Mouse (Mus musculus): ENCODE data around the gene Serpini1. TPM values are rescaled to one million over a fixed set of nuclear protein-coding genes. Genes with fewer than 3 reads are reported as not detected.
"Not testable (repeated sequence)": the region's sequence is repeated elsewhere in the genome, so short reads cannot be mapped to it uniquely, and the experiment has no call there.

Gene Serpini1
- polyA plus RNA-seq, 1 experiment from 2014 or later = 177 TPM

GRCm38 (mm10) chr3:75651603-75652115 lies 94.3 kb downstream of the Serpini1 start:
- no peak for DNase-seq (ENCODE audit: low spot score)
- Histone ChIP-seq H3K4me2 (replicated peaks) (no peak overlapping the region), H3K27me3 (ENCODE audit: control insufficient read depth, insufficient read depth, low read length) (no peaks in the 10 kb centered on the region), H3K4me3 (replicated peaks; ENCODE audit: low read length) (no peak overlapping the region), H3K4me1 (replicated peaks; ENCODE audit: control insufficient read depth, insufficient read depth, low read length) (no peaks in the 10 kb centered on the region), H3K9ac (no peak overlapping the region), H3K36me3 (replicated peaks; ENCODE audit: control insufficient read depth, insufficient read depth) (no peaks in the 10 kb centered on the region), H3K9me3 (ENCODE audit: control insufficient read depth, low read length) (no peaks in the 10 kb centered on the region), H3K27ac (no peak overlapping the region)
- no peak for ATAC-seq (ENCODE audit: low FRiP score)
- 81% methylated on average over 2 of the region's 2 CpGs for WGBS

- not testable (repeated sequence) for H3K27ac ChIP-seq; H3K9ac ChIP-seq; H3K9me3 ChIP-seq (ENCODE audit: control insufficient read depth, low read length); H3K36me3 ChIP-seq (replicated peaks; ENCODE audit: control insufficient read depth, insufficient read depth); H3K4me1 ChIP-seq (replicated peaks; ENCODE audit: control insufficient read depth, insufficient read depth, low read length); H3K27me3 ChIP-seq (ENCODE audit: control insufficient read depth, insufficient read depth, low read length); DNase-seq (ENCODE audit: low spot score); H3K4me2 ChIP-seq (replicated peaks); H3K4me3 ChIP-seq (replicated peaks; ENCODE audit: low read length); ATAC-seq (ENCODE audit: low FRiP score)
- WGBS = 80% methylated on average over 4 of the region's 4 CpGs
Measured at GRCm38 (mm10) chr3:75653901-75654300, 96.6 kb downstream of the Serpini1 start.

- no peak overlapping the region for H3K27ac ChIP-seq
- H3K36me3 ChIP-seq (replicated peaks; ENCODE audit: control insufficient read depth, insufficient read depth) = no peaks in the 10 kb centered on the region
- H3K4me2 ChIP-seq (replicated peaks) = no peak overlapping the region
- no peak for DNase-seq (ENCODE audit: low spot score)
- no peak for ATAC-seq (ENCODE audit: low FRiP score)
- no peak overlapping the region for H3K4me3 ChIP-seq (replicated peaks; ENCODE audit: low read length)
- WGBS = 78% methylated on average over 6 of the region's 6 CpGs
- no peak overlapping the region for H3K9ac ChIP-seq
- H3K9me3 ChIP-seq (ENCODE audit: control insufficient read depth, low read length) = no peaks in the 10 kb centered on the region
- H3K27me3 ChIP-seq (ENCODE audit: control insufficient read depth, insufficient read depth, low read length) = no peaks in the 10 kb centered on the region
- no peaks in the 10 kb centered on the region for H3K4me1 ChIP-seq (replicated peaks; ENCODE audit: control insufficient read depth, insufficient read depth, low read length)
Measured at GRCm38 (mm10) chr3:75655578-75656344, 98.4 kb downstream of the Serpini1 start.

GRCm38 (mm10) chr3:75666962-75667361 lies 109.6 kb downstream of the Serpini1 start:
- no peaks in the 10 kb centered on the region for H3K36me3 ChIP-seq (replicated peaks; ENCODE audit: control insufficient read depth, insufficient read depth)
- H3K9me3 ChIP-seq (ENCODE audit: control insufficient read depth, low read length) = no peaks in the 10 kb centered on the region
- ATAC-seq (ENCODE audit: low FRiP score) (no peak), DNase-seq (ENCODE audit: low spot score) (no peak)
- H3K27ac ChIP-seq = no peak overlapping the region
- H3K27me3 ChIP-seq (ENCODE audit: control insufficient read depth, insufficient read depth, low read length) = no peaks in the 10 kb centered on the region
- 91% methylated on average over 3 of the region's 3 CpGs for WGBS
- H3K4me1 ChIP-seq (replicated peaks; ENCODE audit: control insufficient read depth, insufficient read depth, low read length) = 0 out of 2 replicates have a peak, but pooled peaks cover 2% of the 10 kb centered on the region
- no peak overlapping the region for H3K9ac ChIP-seq
- H3K4me2 ChIP-seq (replicated peaks) = no peak overlapping the region
- H3K4me3 ChIP-seq (replicated peaks; ENCODE audit: low read length) = no peak overlapping the region

- no peak for DNase-seq (ENCODE audit: low spot score)
Measured at GRCm38 (mm10) chr3:75670425-75670824, 113.1 kb downstream of the Serpini1 start.

GRCm38 (mm10) chr3:75682881-75683280 lies 125.5 kb downstream of the Serpini1 start:
- no peaks in the 10 kb centered on the region for H3K9me3 ChIP-seq (ENCODE audit: control insufficient read depth, low read length)
- H3K4me1 ChIP-seq (replicated peaks; ENCODE audit: control insufficient read depth, insufficient read depth, low read length) = no peaks in the 10 kb centered on the region
- no peak overlapping the region for H3K4me2 ChIP-seq (replicated peaks)
- H3K4me3 ChIP-seq (replicated peaks; ENCODE audit: low read length) = no peak overlapping the region
- no peaks in the 10 kb centered on the region for H3K27me3 ChIP-seq (ENCODE audit: control insufficient read depth, insufficient read depth, low read length)
- no peak overlapping the region for H3K27ac ChIP-seq
- no peak overlapping the region for H3K9ac ChIP-seq
- DNase-seq (ENCODE audit: low spot score) = no peak
- no peaks in the 10 kb centered on the region for H3K36me3 ChIP-seq (replicated peaks; ENCODE audit: control insufficient read depth, insufficient read depth)
- ATAC-seq (ENCODE audit: low FRiP score) = no peak

More at GRCm38 (mm10) chr3:75670425-75670824, 113.1 kb downstream of the Serpini1 start:
- no peaks in the 10 kb centered on the region for H3K27me3 ChIP-seq (ENCODE audit: control insufficient read depth, insufficient read depth, low read length)
- no peak overlapping the region for H3K27ac ChIP-seq
- H3K4me3 ChIP-seq (replicated peaks; ENCODE audit: low read length) = no peak overlapping the region
- no peaks in the 10 kb centered on the region for H3K36me3 ChIP-seq (replicated peaks; ENCODE audit: control insufficient read depth, insufficient read depth)
- 61% methylated on average over 1 of the region's 1 CpGs for WGBS
- no peaks in the 10 kb centered on the region for H3K9me3 ChIP-seq (ENCODE audit: control insufficient read depth, low read length)
- H3K4me2 ChIP-seq (replicated peaks) = no peak overlapping the region
- H3K4me1 ChIP-seq (replicated peaks; ENCODE audit: control insufficient read depth, insufficient read depth, low read length) = 0 out of 2 replicates have a peak, but pooled peaks cover 2% of the 10 kb centered on the region
- no peak overlapping the region for H3K9ac ChIP-seq
- ATAC-seq (ENCODE audit: low FRiP score) = peak; percentile 64

GRCm38 (mm10) chr3:75686775-75687174 lies 129.4 kb downstream of the Serpini1 start:
- 90% methylated on average over 2 of the region's 2 CpGs for WGBS
- ATAC-seq (ENCODE audit: low FRiP score) = no peak
- Histone ChIP-seq H3K4me3 (replicated peaks; ENCODE audit: low read length) (no peak overlapping the region), H3K4me1 (replicated peaks; ENCODE audit: control insufficient read depth, insufficient read depth, low read length) (no peaks in the 10 kb centered on the region), H3K27ac (no peak overlapping the region), H3K36me3 (replicated peaks; ENCODE audit: control insufficient read depth, insufficient read depth) (no peaks in the 10 kb centered on the region), H3K9ac (no peak overlapping the region), H3K27me3 (ENCODE audit: control insufficient read depth, insufficient read depth, low read length) (no peaks in the 10 kb centered on the region), H3K4me2 (replicated peaks) (no peak overlapping the region), H3K9me3 (ENCODE audit: control insufficient read depth, low read length) (no peaks in the 10 kb centered on the region)
- no peak for DNase-seq (ENCODE audit: low spot score)

- no peaks in the 10 kb centered on the region for H3K9me3 ChIP-seq (ENCODE audit: control insufficient read depth, low read length)
- 87% methylated on average over 3 of the region's 3 CpGs for WGBS
- H3K4me1 ChIP-seq (replicated peaks; ENCODE audit: control insufficient read depth, insufficient read depth, low read length) = no peaks in the 10 kb centered on the region
- no peak for DNase-seq (ENCODE audit: low spot score)
- H3K4me3 ChIP-seq (replicated peaks; ENCODE audit: low read length) = no peak overlapping the region
- no peak overlapping the region for H3K27ac ChIP-seq
- no peak overlapping the region for H3K4me2 ChIP-seq (replicated peaks)
- no peaks in the 10 kb centered on the region for H3K27me3 ChIP-seq (ENCODE audit: control insufficient read depth, insufficient read depth, low read length)
- H3K36me3 ChIP-seq (replicated peaks; ENCODE audit: control insufficient read depth, insufficient read depth) = no peaks in the 10 kb centered on the region
- H3K9ac ChIP-seq = no peak overlapping the region
- no peak for ATAC-seq (ENCODE audit: low FRiP score)
Measured at GRCm38 (mm10) chr3:75687187-75687825, 130.0 kb downstream of the Serpini1 start.

- Histone ChIP-seq H3K4me3 (replicated peaks; ENCODE audit: low read length) (no peak overlapping the region), H3K27ac (no peak overlapping the region), H3K27me3 (ENCODE audit: control insufficient read depth, insufficient read depth, low read length) (no peaks in the 10 kb centered on the region), H3K4me1 (replicated peaks; ENCODE audit: control insufficient read depth, insufficient read depth, low read length) (no peaks in the 10 kb centered on the region), H3K9me3 (ENCODE audit: control insufficient read depth, low read length) (no peaks in the 10 kb centered on the region), H3K9ac (no peak overlapping the region), H3K36me3 (replicated peaks; ENCODE audit: control insufficient read depth, insufficient read depth) (no peaks in the 10 kb centered on the region), H3K4me2 (replicated peaks) (no peak overlapping the region)
- ATAC-seq (ENCODE audit: low FRiP score) (no peak), DNase-seq (ENCODE audit: low spot score) (no peak)
Measured at GRCm38 (mm10) chr3:75690321-75690720, 133.0 kb downstream of the Serpini1 start.
